Mouse (Mus musculus) adrenal gland, postnatal 0 days (tissue): ENCODE data around the gene Gm21518. TPM values are rescaled to one million over a fixed set of nuclear protein-coding genes. Genes with fewer than 3 reads are reported as not detected.

Experiments used
- polyA plus RNA-seq: library from polyadenylated mRNA; unstranded; fragments of >200 nt; fragmentation: Nextera tagmentation; extraction: Ambion mirVana; gene quantifications from 2 replicates; pipeline ENCODE4 v1.2.1, GENCODE M21; 2015

The Gm21518 gene
- not detected in 2 replicates for polyA plus RNA-seq

GRCm38 (mm10) chrY:62190566-62190965 is at the start of gene Gm21518:
Gene Gm21518 (plus strand): TSS chrY:62190866.

